Mouse (Mus musculus) intestine, embryonic 14.5 days (tissue): ENCODE data around the gene Ccl25. TPM values are rescaled to one million over a fixed set of nuclear protein-coding genes. Genes with fewer than 3 reads are reported as not detected.
A peak's percentile ranks its signal among the peaks of the same experiment; 100 is the strongest.

Source experiments
- ATAC-seq: fragments of 200-750 bp; cut with Nextera tagmentation; replicated peaks from 2 replicates; pipeline ENCODE4 v1.8.0; 2017; ENCODE audit warnings: low read depth, moderate number of reproducible peaks, moderate TSS enrichment, moderate library complexity; ENCODE audit not compliant: low FRiP score, low TSS enrichment
- DNase-seq: peaks from one replicate; pipeline ENCODE4 v3.0.0-alpha.2; 2018; ENCODE audit warnings: low spot score
- H3K27ac ChIP-seq: fragments of 300-500 bp; sonication (generic); 2 replicates; pipeline ENCODE4 v1.5.1; 2014; ENCODE audit warnings: low read depth, mild to moderate bottlenecking, control low read depth
- H3K27me3 ChIP-seq: fragments of 300-500 bp; sonication (generic); replicated peaks from 2 replicates; pipeline ENCODE4 v1.6.1; 2014; ENCODE audit warnings: low read length, control low read depth; ENCODE audit not compliant: control insufficient read depth, insufficient read depth
- H3K36me3 ChIP-seq: fragments of 300-500 bp; sonication (generic); 2 replicates; pipeline ENCODE4 v1.6.1; 2014; ENCODE audit warnings: low read length, control low read depth; ENCODE audit not compliant: control insufficient read depth, insufficient read depth
- H3K4me1 ChIP-seq: fragments of 300-500 bp; sonication (generic); replicated peaks from 2 replicates; pipeline ENCODE4 v1.6.1; 2014; ENCODE audit warnings: low read length, control low read depth, mixed read lengths; ENCODE audit not compliant: control insufficient read depth, insufficient read depth
- H3K4me2 ChIP-seq: fragments of 300-500 bp; sonication (generic); 2 replicates; pipeline ENCODE4 v1.6.1; 2014; ENCODE audit warnings: low read length
- H3K4me3 ChIP-seq: fragments of 300-500 bp; sonication (generic); 2 replicates; pipeline ENCODE4 v1.5.1; 2014; ENCODE audit warnings: low read depth, low read length, control low read depth, mixed read lengths
- H3K9ac ChIP-seq: fragments of 300-500 bp; sonication (generic); 2 replicates; pipeline ENCODE4 v1.6.1; 2014; ENCODE audit warnings: mild to moderate bottlenecking, low read length
- H3K9me3 ChIP-seq: fragments of 300-500 bp; sonication (generic); 2 replicates; pipeline ENCODE4 v1.6.1; 2016; ENCODE audit warnings: low read length, control low read depth; ENCODE audit not compliant: control insufficient read depth
- WGBS: fragments of 180-500 bp; shearing (Covaris S2); extraction: QIAGEN DNeasy Blood & Tissue Kit; methylation state at CpG from one replicate; pipeline ENCODE4 v1.1.7; 2014; 5-methylcytosine and 5-hydroxymethylcytosine counted together
- polyA plus RNA-seq: library from polyadenylated mRNA; unstranded; fragments of >200 nt; fragmentation: Nextera tagmentation; extraction: Ambion mirVana; gene quantifications from 2 replicates; pipeline ENCODE4 v1.2.1, GENCODE M21; 2014

The Ccl25 gene
- polyA plus RNA-seq, 1 experiment from 2014 or later: 24.9 TPM

DNA sequence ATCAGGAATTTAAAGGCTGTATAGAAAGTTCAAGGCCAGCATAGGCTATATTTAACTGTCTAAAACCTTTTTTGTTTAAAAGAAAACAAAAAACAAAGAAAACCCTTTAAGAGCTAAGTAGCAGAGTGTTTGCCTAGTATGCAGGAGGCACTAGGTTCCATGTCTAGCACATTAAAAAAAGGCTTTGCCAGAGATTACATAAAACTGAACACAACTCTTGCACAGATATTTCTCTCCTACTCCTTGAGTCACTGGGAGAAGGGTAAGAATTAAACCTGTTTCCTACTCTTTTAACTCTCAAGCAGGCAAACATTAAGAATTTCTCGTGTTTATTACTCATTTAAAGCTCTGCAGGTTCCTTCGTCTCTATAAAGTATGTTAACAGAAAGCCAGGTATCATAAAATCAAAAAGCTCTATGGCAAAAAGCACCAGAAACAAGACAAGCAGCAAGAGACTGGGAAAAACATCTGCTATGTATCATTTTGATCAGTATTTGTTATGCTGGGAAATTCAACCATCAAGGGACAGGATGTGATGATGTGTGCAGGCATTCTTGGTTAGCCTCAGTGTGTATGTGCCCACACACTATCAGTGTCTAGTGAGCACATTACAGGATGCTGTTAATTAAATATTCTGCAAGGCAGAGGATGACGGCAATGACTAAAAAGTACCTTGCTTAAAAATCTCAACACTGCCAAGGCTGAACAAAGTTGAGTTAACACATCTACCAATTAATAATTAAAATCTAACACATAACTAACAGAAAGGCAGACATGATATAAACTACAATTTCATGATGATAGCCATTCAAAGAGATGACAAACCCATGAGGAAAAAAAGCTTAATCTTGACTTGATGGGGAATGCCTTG lies 11.5 kb upstream of the Ccl25 start:
- peaks cover 40% of the 10 kb centered on the region for H3K36me3 ChIP-seq
- ATAC-seq (no peak), DNase-seq (no peak)
- H3K27ac ChIP-seq: no peak overlapping the region
- no peak overlapping the region for H3K4me3 ChIP-seq
- H3K27me3 ChIP-seq: no peaks in the 10 kb centered on the region
- H3K4me1 ChIP-seq: no peaks in the 10 kb centered on the region
- H3K9me3 ChIP-seq: no peaks in the 10 kb centered on the region
- H3K9ac ChIP-seq: no peak overlapping the region
- WGBS: 65% methylated on average over 3 of the region's 3 CpGs
- no peak overlapping the region for H3K4me2 ChIP-seq

DNA sequence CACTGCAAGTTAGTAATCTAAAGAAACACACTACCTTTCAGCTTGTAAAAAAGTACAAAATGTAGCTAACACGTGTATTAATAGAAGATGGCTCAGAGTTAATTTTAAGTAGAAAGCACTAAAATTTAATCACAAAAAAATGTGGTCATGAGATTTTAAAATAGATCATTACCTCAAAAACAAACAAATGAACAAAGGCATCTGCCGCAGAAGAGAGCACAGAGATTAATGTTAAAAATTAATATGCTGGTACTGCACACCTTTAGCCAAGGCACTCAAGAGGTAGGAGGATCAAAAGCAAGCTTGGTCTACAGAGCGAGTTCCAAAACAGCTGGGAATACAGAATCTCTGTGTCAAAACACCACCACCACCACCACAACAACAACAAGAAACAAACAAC lies 10.2 kb upstream of the Ccl25 start:
- no peak overlapping the region for H3K27ac ChIP-seq
- no peaks in the 10 kb centered on the region for H3K9me3 ChIP-seq
- peaks cover 30% of the 10 kb centered on the region for H3K36me3 ChIP-seq
- DNase-seq (no peak), ATAC-seq (no peak)
- H3K4me2 ChIP-seq: no peak overlapping the region
- H3K9ac ChIP-seq: no peak overlapping the region
- WGBS: 92% methylated on average over 3 of the region's 3 CpGs
- H3K27me3 ChIP-seq: no peaks in the 10 kb centered on the region
- 0 out of 2 replicates have a peak, but pooled peaks cover 2% of the 10 kb centered on the region for H3K4me1 ChIP-seq
- H3K4me3 ChIP-seq: no peak overlapping the region

DNA sequence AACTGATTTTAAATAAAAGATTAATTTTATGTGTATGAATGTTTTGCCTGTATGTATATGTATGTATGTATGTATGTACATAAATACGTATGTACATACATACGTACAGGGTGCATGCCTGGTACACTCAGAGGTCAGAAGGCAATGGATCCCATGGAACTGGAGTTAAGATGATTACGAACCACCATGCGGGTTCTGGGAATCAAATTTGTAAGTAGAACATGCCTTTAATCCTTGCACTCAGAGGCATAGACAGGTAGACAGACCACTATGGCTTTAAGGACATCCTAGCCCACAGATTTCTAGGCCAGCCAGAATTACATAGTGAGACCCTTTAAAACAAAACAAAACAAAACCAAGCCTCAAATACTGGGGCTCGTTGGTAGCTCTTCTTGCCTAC lies 6.9 kb upstream of the Ccl25 start:
- no peak overlapping the region for H3K4me2 ChIP-seq
- ATAC-seq (no peak), DNase-seq (no peak)
- no peaks in the 10 kb centered on the region for H3K27me3 ChIP-seq
- peaks cover 17% of the 10 kb centered on the region for H3K4me1 ChIP-seq
- H3K36me3 ChIP-seq: peaks cover 27% of the 10 kb centered on the region
- no peaks in the 10 kb centered on the region for H3K9me3 ChIP-seq
- WGBS: 88% methylated on average over 5 of the region's 5 CpGs
- H3K9ac ChIP-seq: no peak overlapping the region
- H3K4me3 ChIP-seq: no peak overlapping the region
- no peak overlapping the region for H3K27ac ChIP-seq

DNA sequence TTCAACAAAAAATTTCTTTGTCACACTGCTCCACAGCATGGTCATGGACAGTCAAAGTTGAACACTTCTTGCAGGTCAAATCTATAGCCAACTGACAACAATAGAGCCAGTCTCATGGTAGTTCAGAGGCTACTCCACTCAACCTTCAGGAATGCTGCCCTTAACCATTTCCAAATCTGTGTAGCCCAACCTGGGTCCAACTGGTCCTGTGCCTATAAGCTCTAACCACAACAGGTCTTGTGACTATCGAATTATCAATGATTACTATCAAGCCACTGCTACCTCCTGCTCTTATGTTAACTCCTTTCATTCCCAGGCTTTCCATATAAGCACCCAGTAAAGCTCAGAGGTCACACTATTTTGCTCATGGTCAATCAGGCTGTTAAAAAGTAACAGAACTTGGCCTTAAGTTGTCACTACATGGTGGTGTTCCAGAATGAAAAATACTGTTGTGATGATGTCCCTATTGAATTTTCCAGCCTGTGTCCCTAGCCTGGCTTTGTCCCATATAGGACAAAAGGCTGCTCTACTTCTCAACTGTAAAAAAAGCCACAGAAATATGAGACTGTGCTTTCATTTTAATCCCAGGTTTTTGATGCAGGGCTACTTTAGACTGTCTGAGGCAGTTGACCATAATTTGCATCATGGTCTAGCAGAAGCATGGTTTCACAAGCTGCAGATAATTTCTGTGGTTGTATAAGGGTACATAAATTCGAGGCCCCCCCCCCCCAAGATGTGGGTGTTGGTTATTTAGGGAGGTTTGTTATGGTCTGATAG lies 6.0 kb upstream of the Ccl25 start:
- H3K9me3 ChIP-seq: no peaks in the 10 kb centered on the region
- H3K4me3 ChIP-seq: no peak overlapping the region
- H3K9ac ChIP-seq: no peak overlapping the region
- H3K36me3 ChIP-seq: peaks cover 27% of the 10 kb centered on the region
- 82% methylated on average over 2 of the region's 2 CpGs for WGBS
- DNase-seq: no peak
- no peak overlapping the region for H3K27ac ChIP-seq
- ATAC-seq: no peak
- no peaks in the 10 kb centered on the region for H3K27me3 ChIP-seq
- no peak overlapping the region for H3K4me2 ChIP-seq
- peaks cover 24% of the 10 kb centered on the region for H3K4me1 ChIP-seq

DNA sequence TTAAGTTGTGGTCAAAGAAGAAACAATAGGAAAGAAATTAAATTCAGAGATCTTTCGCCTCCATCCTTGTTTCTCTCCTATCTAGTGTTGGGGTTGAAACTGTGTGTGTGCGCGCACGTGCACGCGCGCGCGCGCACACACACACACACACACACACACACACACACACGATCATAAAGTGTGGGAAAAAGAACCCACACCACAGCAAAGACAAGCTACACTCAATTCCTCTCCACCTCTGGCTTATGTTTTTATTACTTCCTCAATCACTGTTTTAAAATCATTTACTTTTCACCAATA lies 5.5 kb upstream of the Ccl25 start:
- H3K27ac ChIP-seq: no peak overlapping the region
- 95% methylated on average over 11 of the region's 11 CpGs for WGBS
- ATAC-seq (no peak), DNase-seq (no peak)
- H3K4me2 ChIP-seq: no peak overlapping the region
- no peaks in the 10 kb centered on the region for H3K9me3 ChIP-seq
- H3K4me3 ChIP-seq: no peak overlapping the region
- H3K9ac ChIP-seq: no peak overlapping the region
- peaks cover 24% of the 10 kb centered on the region for H3K4me1 ChIP-seq
- H3K27me3 ChIP-seq: no peaks in the 10 kb centered on the region
- peaks cover 27% of the 10 kb centered on the region for H3K36me3 ChIP-seq

DNA sequence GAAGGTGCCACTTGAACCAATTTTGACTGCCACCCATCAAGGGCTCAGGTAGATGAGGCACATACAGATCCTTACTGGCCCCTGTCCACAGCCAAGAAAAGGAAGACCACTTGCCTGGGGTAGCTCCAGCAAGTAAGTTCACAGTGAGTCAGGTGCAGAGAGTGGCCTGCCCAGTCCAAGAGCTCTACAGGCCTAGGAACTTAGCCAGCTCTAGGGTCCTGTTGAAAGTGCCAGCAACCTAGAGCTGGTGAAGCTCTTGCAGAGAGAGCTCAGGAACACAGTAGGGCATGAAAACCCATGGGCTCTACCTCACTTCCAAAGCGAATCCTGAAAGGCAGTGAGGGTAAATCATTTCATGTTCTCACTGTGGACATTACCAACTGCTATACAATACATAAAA lies 4.6 kb upstream of the Ccl25 start:
- H3K27ac ChIP-seq: no peak overlapping the region
- peaks cover 24% of the 10 kb centered on the region for H3K4me1 ChIP-seq
- no peaks in the 10 kb centered on the region for H3K9me3 ChIP-seq
- H3K27me3 ChIP-seq: no peaks in the 10 kb centered on the region
- WGBS: 87% methylated on average over 1 of the region's 1 CpGs
- H3K36me3 ChIP-seq: peaks cover 27% of the 10 kb centered on the region
- no peak overlapping the region for H3K4me3 ChIP-seq
- DNase-seq: no peak
- ATAC-seq: no peak
- no peak overlapping the region for H3K9ac ChIP-seq
- no peak overlapping the region for H3K4me2 ChIP-seq

DNA sequence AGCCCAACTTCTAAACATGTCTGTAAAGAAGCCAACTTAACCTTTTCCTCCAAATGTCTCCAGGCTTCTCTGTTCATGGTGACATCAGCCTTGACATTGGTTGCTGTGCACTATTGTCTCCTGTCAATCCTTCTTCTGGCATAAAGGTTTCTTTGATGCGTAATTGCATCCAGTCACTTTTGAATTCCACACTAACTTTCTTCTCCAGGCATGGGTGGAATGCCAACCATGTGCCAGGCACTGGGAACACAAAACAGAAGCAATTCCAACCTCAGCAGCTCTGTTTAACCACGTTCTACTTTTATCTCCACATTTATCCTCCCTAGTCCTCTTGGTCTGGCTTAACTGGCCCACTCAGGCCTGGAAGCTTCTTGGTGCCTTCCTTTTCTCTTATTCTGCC lies 4.0 kb upstream of the Ccl25 start:
- ATAC-seq: no peak
- DNase-seq: no peak
- WGBS: 70% methylated on average over 2 of the region's 2 CpGs

DNA sequence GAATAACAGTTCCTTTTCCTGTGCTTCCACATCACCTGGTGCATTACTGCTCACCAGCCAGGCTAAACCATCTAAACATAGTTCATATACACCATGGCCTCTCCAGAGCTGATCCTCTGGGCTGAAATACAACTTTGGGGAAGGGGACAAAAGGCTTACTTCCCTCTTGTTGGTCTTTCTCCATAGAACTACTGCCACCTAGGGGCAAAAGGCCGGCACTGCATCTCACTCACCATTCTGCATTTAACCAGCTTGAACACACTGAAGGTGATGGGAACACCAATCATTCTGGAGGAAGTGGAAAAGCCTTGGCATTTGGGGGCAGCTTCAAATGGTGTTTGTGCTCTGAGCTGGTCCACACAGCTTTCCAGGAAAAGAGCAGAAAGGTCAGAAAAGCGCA lies 2.5 kb upstream of the Ccl25 start:
- peaks cover 33% of the 10 kb centered on the region for H3K4me1 ChIP-seq
- 38% methylated on average over 2 of the region's 2 CpGs for WGBS
- no peak overlapping the region for H3K27ac ChIP-seq
- H3K4me2 ChIP-seq: peak overlapping the region; percentile 72; the same call in 1 of the 2 replicates
- no peaks in the 10 kb centered on the region for H3K9me3 ChIP-seq
- H3K9ac ChIP-seq: no peak overlapping the region
- peak; percentile 94 for DNase-seq
- peaks cover 27% of the 10 kb centered on the region for H3K36me3 ChIP-seq
- H3K4me3 ChIP-seq: no peak overlapping the region
- ATAC-seq: no peak
- H3K27me3 ChIP-seq: no peaks in the 10 kb centered on the region

More for the DNA sequence above, 4.0 kb upstream of the Ccl25 start:
- Histone ChIP-seq H3K27me3 (no peaks in the 10 kb centered on the region), H3K4me3 (no peak overlapping the region), H3K4me1 (peaks cover 29% of the 10 kb centered on the region), H3K36me3 (peaks cover 27% of the 10 kb centered on the region), H3K27ac (no peak overlapping the region), H3K9me3 (no peaks in the 10 kb centered on the region), H3K9ac (no peak overlapping the region), H3K4me2 (no peak overlapping the region)
